Mouse (Mus musculus) ES-E14 (cell line): ENCODE measurements around the gene Sirpb1c. TPM values are rescaled to one million over a fixed set of nuclear protein-coding genes. Genes with fewer than 3 reads are reported as not detected.

ENCODE experiments used
- total RNA-seq: library from RNA; depleted of rRNA; stranded (reverse); fragments of 300-350 nt; gene quantifications from 2 replicates; pipeline ENCODE4 v1.2.3, GENCODE M21; 2012; rRNA removed

Sirpb1c gene
- total RNA-seq, 1 experiment: not detected

Other genes with a start within 250 kb of the Sirpb1c start
- not detected in 2 replicates for gene Gm5150, start 157.9 kb upstream of the Sirpb1c start, total RNA-seq